Mouse (Mus musculus): ENCODE measurements at regions not wholly inside any gene's neighbourhood (a gene's known extent, or its start where the extent isn't known, plus 50 kb on each side); places are given as distances from the start of the nearest gene placed in this dataset.

GRCm38 (mm10) chr1:69440564-69441334 lies 246.3 kb downstream of the Ikzf2 start:
- ATAC-seq (ENCODE audit: borderline replicate concordance, extremely low read depth, low FRiP score, low TSS enrichment): no peak
- Histone ChIP-seq H3K27me3 (no peaks in the 10 kb centered on the region), H3K9ac (no peak overlapping the region), H3K4me2 (no peak overlapping the region), H3K36me3 (no peaks in the 10 kb centered on the region), H3K4me1 (no peaks in the 10 kb centered on the region), H3K27ac (no peak overlapping the region), H3K9me3 (no peaks in the 10 kb centered on the region), H3K4me3 (no peak overlapping the region)
- 78% methylated on average over 14 of the region's 14 CpGs for WGBS

GRCm38 (mm10) chr1:69437042-69437441 lies 250.0 kb downstream of the Ikzf2 start:
- WGBS: 83% methylated on average over 8 of the region's 8 CpGs

GRCm38 (mm10) chr1:69433655-69434357 lies 253.2 kb downstream of the Ikzf2 start:
- H3K27me3 ChIP-seq: no peaks in the 10 kb centered on the region
- H3K27ac ChIP-seq: no peak overlapping the region
- WGBS: 35% methylated on average over 8 of the region's 8 CpGs
- H3K4me1 ChIP-seq: no peaks in the 10 kb centered on the region
- 0 out of 2 replicates have a peak, but pooled peaks have one; percentile 42 for ATAC-seq (ENCODE audit: borderline replicate concordance, extremely low read depth, low FRiP score, low TSS enrichment)
- no peak overlapping the region for H3K4me3 ChIP-seq
- no peak overlapping the region for H3K9ac ChIP-seq
- H3K4me2 ChIP-seq: no peak overlapping the region
- H3K36me3 ChIP-seq: no peaks in the 10 kb centered on the region
- H3K9me3 ChIP-seq: no peaks in the 10 kb centered on the region

More at GRCm38 (mm10) chr1:69437042-69437441, 250.0 kb downstream of the Ikzf2 start:
- Histone ChIP-seq H3K4me2 (no peak overlapping the region), H3K27ac (no peak overlapping the region), H3K9me3 (no peaks in the 10 kb centered on the region), H3K36me3 (no peaks in the 10 kb centered on the region), H3K27me3 (no peaks in the 10 kb centered on the region), H3K9ac (no peak overlapping the region), H3K4me3 (no peak overlapping the region), H3K4me1 (no peaks in the 10 kb centered on the region)
- ATAC-seq (ENCODE audit: borderline replicate concordance, extremely low read depth, low FRiP score, low TSS enrichment): no peak

- 60% methylated on average over 8 of the region's 8 CpGs for whole genome bisulfite sequencing
- no peak overlapping the region for H3K9ac ChIP-seq
- H3K27ac ChIP-seq: no peak overlapping the region
- no peak overlapping the region for H3K4me2 ChIP-seq
- H3K4me3 ChIP-seq: no peak overlapping the region
- no peaks in the 10 kb centered on the region for H3K27me3 ChIP-seq
- no peak for ATAC-seq (ENCODE audit: borderline replicate concordance, extremely low read depth, low FRiP score, low TSS enrichment)
- H3K9me3 ChIP-seq: no peaks in the 10 kb centered on the region
- no peaks in the 10 kb centered on the region for H3K4me1 ChIP-seq
- no peaks in the 10 kb centered on the region for H3K36me3 ChIP-seq
Observed at GRCm38 (mm10) chr1:69430683-69431407, 256.2 kb downstream of the Ikzf2 start.

- no peak overlapping the region for H3K4me2 ChIP-seq
- no peak for ATAC-seq (ENCODE audit: borderline replicate concordance, extremely low read depth, low FRiP score, low TSS enrichment)
- no peaks in the 10 kb centered on the region for H3K9me3 ChIP-seq
- no peak overlapping the region for H3K9ac ChIP-seq
- WGBS: 76% methylated on average over 5 of the region's 5 CpGs
- no peaks in the 10 kb centered on the region for H3K27me3 ChIP-seq
- no peaks in the 10 kb centered on the region for H3K4me1 ChIP-seq
- H3K4me3 ChIP-seq: no peak overlapping the region
- H3K27ac ChIP-seq: no peak overlapping the region
- no peaks in the 10 kb centered on the region for H3K36me3 ChIP-seq
Observed at GRCm38 (mm10) chr1:69429632-69430031, 257.4 kb downstream of the Ikzf2 start.

GRCm38 (mm10) chr1:69397676-69398075 lies 289.4 kb downstream of the Ikzf2 start:
- Histone ChIP-seq H3K9ac (no peak overlapping the region), H3K4me2 (no peak overlapping the region), H3K9me3 (peaks cover 6% of the 10 kb centered on the region; the same call in 1 of the 2 replicates), H3K4me1 (no peaks in the 10 kb centered on the region), H3K4me3 (no peak overlapping the region), H3K36me3 (no peaks in the 10 kb centered on the region), H3K27ac (no peak overlapping the region), H3K27me3 (no peaks in the 10 kb centered on the region)
- 66% methylated on average over 2 of the region's 2 CpGs for WGBS
- no peak for ATAC-seq (ENCODE audit: borderline replicate concordance, extremely low read depth, low FRiP score, low TSS enrichment)

- H3K4me2 ChIP-seq: no peak overlapping the region
- ATAC-seq (ENCODE audit: borderline replicate concordance, extremely low read depth, low FRiP score, low TSS enrichment): no peak
- H3K4me1 ChIP-seq: no peaks in the 10 kb centered on the region
- H3K9ac ChIP-seq: no peak overlapping the region
- H3K27ac ChIP-seq: no peak overlapping the region
- no peak overlapping the region for H3K4me3 ChIP-seq
- H3K36me3 ChIP-seq: no peaks in the 10 kb centered on the region
- no peaks in the 10 kb centered on the region for H3K27me3 ChIP-seq
- H3K9me3 ChIP-seq: no peaks in the 10 kb centered on the region; the same call in 1 of the 2 replicates
- WGBS: 92% methylated on average over 1 of the region's 1 CpGs
Observed at GRCm38 (mm10) chr1:69382374-69382773, 274.5 kb upstream of the Erbb4 start.

- no peak overlapping the region for H3K9ac ChIP-seq
- no peak for ATAC-seq (ENCODE audit: borderline replicate concordance, extremely low read depth, low FRiP score, low TSS enrichment)
- H3K4me3 ChIP-seq: no peak overlapping the region
- 80% methylated on average over 7 of the region's 7 CpGs for WGBS
- no peaks in the 10 kb centered on the region for H3K4me1 ChIP-seq
- no peaks in the 10 kb centered on the region for H3K27me3 ChIP-seq
- H3K36me3 ChIP-seq: no peaks in the 10 kb centered on the region
- no peaks in the 10 kb centered on the region; the same call in 1 of the 2 replicates for H3K9me3 ChIP-seq
- no peak overlapping the region for H3K27ac ChIP-seq
- no peak overlapping the region for H3K4me2 ChIP-seq
Observed at GRCm38 (mm10) chr1:69379741-69380140, 271.9 kb upstream of the Erbb4 start.

GRCm38 (mm10) chr1:69376923-69377706 lies 269.3 kb upstream of the Erbb4 start:
- no peaks in the 10 kb centered on the region for H3K36me3 ChIP-seq
- WGBS: 95% methylated on average over 46 of the region's 46 CpGs
- no peak overlapping the region for H3K4me3 ChIP-seq
- no peaks in the 10 kb centered on the region; the same call in 1 of the 2 replicates for H3K9me3 ChIP-seq
- no peak overlapping the region for H3K4me2 ChIP-seq
- no peak overlapping the region for H3K9ac ChIP-seq
- no peaks in the 10 kb centered on the region for H3K27me3 ChIP-seq
- no peaks in the 10 kb centered on the region for H3K4me1 ChIP-seq
- no peak overlapping the region for H3K27ac ChIP-seq
- ATAC-seq (ENCODE audit: borderline replicate concordance, extremely low read depth, low FRiP score, low TSS enrichment): no peak; the same call in 1 of the 2 replicates

- whole genome bisulfite sequencing: 20% methylated on average over 1 of the region's 1 CpGs
- Histone ChIP-seq H3K27me3 (no peaks in the 10 kb centered on the region), H3K4me1 (no peaks in the 10 kb centered on the region), H3K4me3 (no peak overlapping the region), H3K36me3 (no peaks in the 10 kb centered on the region), H3K4me2 (no peak overlapping the region), H3K9me3 (no peaks in the 10 kb centered on the region; the same call in 1 of the 2 replicates), H3K27ac (no peak overlapping the region), H3K9ac (no peak overlapping the region)
- ATAC-seq (ENCODE audit: borderline replicate concordance, extremely low read depth, low FRiP score, low TSS enrichment): no peak
Observed at GRCm38 (mm10) chr1:69375246-69375645, 267.4 kb upstream of the Erbb4 start.

- H3K27ac ChIP-seq: no peak overlapping the region
- ATAC-seq (ENCODE audit: borderline replicate concordance, extremely low read depth, low FRiP score, low TSS enrichment): no peak
- H3K4me2 ChIP-seq: no peak overlapping the region
- no peaks in the 10 kb centered on the region for H3K4me1 ChIP-seq
- WGBS: 87% methylated on average over 2 of the region's 2 CpGs
- no peaks in the 10 kb centered on the region for H3K27me3 ChIP-seq
- no peaks in the 10 kb centered on the region for H3K9me3 ChIP-seq
- H3K36me3 ChIP-seq: no peaks in the 10 kb centered on the region
- no peak overlapping the region for H3K4me3 ChIP-seq
- H3K9ac ChIP-seq: no peak overlapping the region
Observed at GRCm38 (mm10) chr1:69370078-69370477, 262.2 kb upstream of the Erbb4 start.
